Mouse (Mus musculus) ES-Bruce4 (cell line): ENCODE measurements around the gene Nbr1. TPM values are rescaled to one million over a fixed set of nuclear protein-coding genes. Genes with fewer than 3 reads are reported as not detected.

Experiments
- H3K27ac ChIP-seq: 2 replicates; pipeline ENCODE4 v1.5.1; 2012; ENCODE audit warnings: low read length, inconsistent platforms; ENCODE audit not compliant: insufficient read depth
- H3K27me3 ChIP-seq: 2 replicates; pipeline ENCODE4 v1.6.1; 2012; ENCODE audit warnings: mild to moderate bottlenecking, low read length, inconsistent platforms; ENCODE audit not compliant: control insufficient read depth, poor library complexity, insufficient read depth, severe bottlenecking
- H3K36me3 ChIP-seq: 2 replicates; pipeline ENCODE4 v1.6.1; 2012; ENCODE audit warnings: inconsistent platforms, mild to moderate bottlenecking, low read length, moderate library complexity; ENCODE audit not compliant: control insufficient read depth, poor library complexity, insufficient read depth, severe bottlenecking
- H3K4me1 ChIP-seq: one replicate; pipeline ENCODE4 v1.8.1; 2011; ENCODE audit warnings: low read length; ENCODE audit not compliant: control insufficient read depth, insufficient read depth
- H3K4me3 ChIP-seq: 2 replicates; pipeline ENCODE4 v1.5.1; 2011; ENCODE audit warnings: low read depth, mild to moderate bottlenecking, low read length
- H3K9ac ChIP-seq: 2 replicates; pipeline ENCODE4 v1.6.1; 2012; ENCODE audit warnings: low read depth, mild to moderate bottlenecking, inconsistent platforms; ENCODE audit not compliant: poor library complexity, severe bottlenecking
- H3K9me3 ChIP-seq: replicated peaks from 2 replicates; pipeline ENCODE4 v1.6.1; 2012; ENCODE audit warnings: mild to moderate bottlenecking, low read length, inconsistent platforms; ENCODE audit not compliant: control insufficient read depth, poor library complexity, insufficient read depth, severe bottlenecking
- CTCF ChIP-seq: IDR thresholded peaks from one replicate; pipeline ENCODE4 v1.8.1; 2011; ENCODE audit warnings: low read depth, low read length
- EP300 ChIP-seq: IDR thresholded peaks from 2 replicates; pipeline ENCODE4 v1.6.1; 2011; ENCODE audit warnings: low read depth, low read length; ENCODE audit not compliant: insufficient read depth
- POLR2A ChIP-seq: IDR thresholded peaks from one replicate; pipeline ENCODE4 v1.8.1; 2011; ENCODE audit warnings: low read length; ENCODE audit not compliant: insufficient read depth
- polyA plus RNA-seq: library from polyadenylated mRNA; stranded (reverse); fragments of >200 nt; gene quantifications from 2 replicates; pipeline ENCODE4 v1.2.4, GENCODE M21; 2011; ENCODE audit warnings: low read depth; ENCODE audit not compliant: missing spikeins, insufficient read depth, insufficient read length

Gene Nbr1
- polyA plus RNA-seq, 1 experiment, result 262 TPM

DNA sequence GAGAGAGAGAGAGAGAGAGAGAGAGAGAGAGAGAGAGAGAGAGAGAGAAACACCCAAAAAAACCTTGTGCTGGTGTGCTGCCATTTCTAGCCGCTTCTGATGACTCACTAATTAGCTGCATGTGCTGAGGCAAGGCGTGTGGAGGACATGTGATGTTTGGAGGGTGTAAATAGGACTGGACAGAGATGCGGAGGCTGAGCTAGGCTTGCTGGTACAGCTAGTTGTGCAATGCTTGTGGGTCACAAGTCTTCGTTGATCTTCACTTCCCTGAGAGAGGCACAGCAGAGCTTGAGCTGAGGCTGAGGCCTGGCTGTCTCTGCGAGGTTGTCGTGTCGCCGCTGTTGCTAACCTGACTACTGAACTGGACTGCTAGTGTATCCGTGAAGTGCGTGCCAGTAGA lies 35.7 kb downstream of the Nbr1 start:
- Histone ChIP-seq H3K9ac (no peak overlapping the region), H3K27ac (no peak overlapping the region), H3K27me3 (no peaks in the 10 kb centered on the region), H3K9me3 (no peaks in the 10 kb centered on the region), H3K36me3 (no peaks in the 10 kb centered on the region), H3K4me3 (no peak overlapping the region), H3K4me1 (peaks cover 7% of the 10 kb centered on the region)
- TF ChIP-seq CTCF (no peak), EP300 (no peak), POLR2A (no peak)

DNA sequence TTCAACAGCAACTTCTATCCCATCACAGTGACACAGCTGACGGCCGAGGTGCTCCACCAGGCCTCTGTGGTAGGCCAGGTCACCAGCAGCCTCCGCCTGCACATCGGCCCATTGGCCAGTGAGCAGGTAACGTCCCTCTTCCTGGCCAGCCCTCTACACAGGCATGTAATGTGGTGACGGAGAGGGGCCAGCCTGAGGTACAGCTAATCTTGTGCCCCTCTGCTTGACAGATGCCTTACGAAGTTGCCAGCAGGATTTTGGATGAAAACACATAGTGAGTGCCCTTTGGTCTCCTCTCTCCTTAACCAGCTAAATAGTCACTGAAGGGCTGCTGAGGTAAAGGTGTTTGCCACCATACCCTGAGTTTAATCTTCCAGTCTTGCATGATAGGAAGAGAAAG lies 36.9 kb downstream of the Nbr1 start:
- Histone ChIP-seq H3K9ac (no peak overlapping the region), H3K4me1 (peaks cover 3% of the 10 kb centered on the region), H3K9me3 (no peaks in the 10 kb centered on the region), H3K36me3 (no peaks in the 10 kb centered on the region), H3K27ac (0 out of 2 replicates have a peak overlapping the region, but pooled peaks have one; percentile 21), H3K4me3 (no peak overlapping the region), H3K27me3 (no peaks in the 10 kb centered on the region)
- TF ChIP-seq CTCF, result no peak
- TF ChIP-seq EP300, result no peak
- TF ChIP-seq POLR2A, result no peak

DNA sequence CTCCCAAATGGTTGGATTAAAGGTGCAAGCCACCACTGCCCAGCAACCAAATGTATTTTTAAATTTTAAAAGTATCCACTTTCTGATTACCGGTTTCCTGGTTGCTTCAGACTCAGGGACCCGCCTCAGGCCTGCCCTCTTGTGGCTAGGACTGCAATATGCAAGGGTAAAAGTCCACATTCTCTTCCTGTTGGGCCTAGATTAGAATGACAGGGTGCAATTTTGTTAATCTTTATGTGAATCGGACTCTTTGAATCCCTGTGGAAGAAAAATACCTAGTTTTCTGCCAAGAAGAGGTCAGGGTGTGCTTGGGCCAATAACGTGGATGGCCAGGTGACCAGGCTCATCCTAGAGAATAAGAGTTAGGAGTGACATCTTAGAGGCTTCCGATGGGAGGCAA lies 37.5 kb downstream of the Nbr1 start:
- Histone ChIP-seq H3K4me1 (peaks cover 3% of the 10 kb centered on the region), H3K9me3 (no peaks in the 10 kb centered on the region), H3K27me3 (no peaks in the 10 kb centered on the region), H3K9ac (peak overlapping the region; percentile 1; the same call in 1 of the 2 replicates), H3K27ac (peak overlapping the region; percentile 21), H3K4me3 (no peak overlapping the region), H3K36me3 (no peaks in the 10 kb centered on the region)
- TF ChIP-seq CTCF (peak; percentile 72), POLR2A (no peak)

DNA sequence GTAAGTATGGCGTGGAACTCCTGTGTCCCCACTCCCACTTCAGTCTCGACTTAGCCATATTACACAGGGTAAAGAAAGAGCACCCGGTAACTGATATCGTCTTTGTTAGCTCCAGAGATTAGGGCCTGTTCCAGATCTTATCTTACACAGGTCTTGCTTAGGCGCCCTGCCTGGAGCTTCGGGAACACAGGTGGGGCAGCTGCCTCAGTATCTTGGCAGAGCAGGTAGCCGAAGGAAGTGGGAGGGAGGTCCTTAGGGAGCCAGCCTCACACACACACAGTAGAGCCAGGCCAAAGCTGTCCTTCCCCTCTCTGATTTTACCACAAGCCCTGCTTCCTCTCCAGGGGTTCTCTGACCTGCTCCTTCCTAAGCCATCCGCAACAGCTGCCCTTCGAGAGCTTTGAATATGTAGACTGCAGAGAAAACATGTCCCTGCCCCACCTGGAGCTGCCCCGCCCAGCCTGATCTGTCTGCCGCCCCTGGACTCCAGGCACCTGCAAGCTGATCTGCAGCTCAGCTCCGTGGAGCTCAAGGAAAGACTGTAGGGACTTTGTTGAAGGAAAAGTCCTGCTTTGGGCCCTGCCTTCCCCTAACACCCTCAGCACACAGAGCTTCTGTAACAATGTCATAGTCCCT lies 38.2 kb downstream of the Nbr1 start:
- Histone ChIP-seq H3K4me3 (peak overlapping the region; percentile 21), H3K9ac (peak overlapping the region; percentile 1; the same call in 1 of the 2 replicates), H3K27me3 (no peaks in the 10 kb centered on the region), H3K9me3 (no peaks in the 10 kb centered on the region), H3K4me1 (peaks cover 3% of the 10 kb centered on the region), H3K36me3 (no peaks in the 10 kb centered on the region), H3K27ac (peak overlapping the region; percentile 27)
- TF ChIP-seq EP300, result peak; percentile 66; the same call in 1 of the 2 replicates
- no peak for TF ChIP-seq CTCF

DNA sequence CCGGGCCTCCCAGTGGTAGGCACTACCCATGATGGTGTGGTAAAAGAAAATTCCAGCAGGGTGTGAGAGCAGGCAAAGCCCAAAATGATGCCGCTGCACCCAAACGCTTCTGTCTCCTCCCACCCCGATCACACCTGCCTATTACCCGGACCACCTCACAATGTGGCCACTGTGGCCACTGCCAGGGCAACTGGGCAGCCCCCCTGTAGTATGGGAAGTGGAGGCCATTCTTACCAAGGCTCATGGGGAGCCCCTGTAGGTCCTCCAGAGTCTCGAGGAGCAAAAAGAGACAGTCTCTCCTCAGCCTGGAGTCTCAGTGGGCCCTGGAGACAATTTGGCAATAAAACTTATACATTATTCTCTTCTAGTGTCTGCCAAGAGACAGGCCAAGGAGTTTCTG lies 47.2 kb downstream of the Nbr1 start, which contains the start of gene Gm11634:
Gene Gm11634 (minus strand): TSS at position 101 of the 400 bp plus-strand sequence.
- no peaks in the 10 kb centered on the region for H3K9me3 ChIP-seq
- TF ChIP-seq POLR2A, result no peak
- TF ChIP-seq CTCF, result no peak
- TF ChIP-seq EP300, result no peak
- no peak within 1 kb of the TSS for H3K4me3 ChIP-seq
- no peaks in the 10 kb centered on the region for H3K27me3 ChIP-seq
- no peak within 1 kb of the TSS for H3K27ac ChIP-seq
- no peaks in the 10 kb centered on the region for H3K36me3 ChIP-seq
- H3K4me1 ChIP-seq, result no peaks in the 10 kb centered on the region
- H3K9ac ChIP-seq, result peak within 1 kb of the TSS; percentile 61; the same call in 1 of the 2 replicates

DNA sequence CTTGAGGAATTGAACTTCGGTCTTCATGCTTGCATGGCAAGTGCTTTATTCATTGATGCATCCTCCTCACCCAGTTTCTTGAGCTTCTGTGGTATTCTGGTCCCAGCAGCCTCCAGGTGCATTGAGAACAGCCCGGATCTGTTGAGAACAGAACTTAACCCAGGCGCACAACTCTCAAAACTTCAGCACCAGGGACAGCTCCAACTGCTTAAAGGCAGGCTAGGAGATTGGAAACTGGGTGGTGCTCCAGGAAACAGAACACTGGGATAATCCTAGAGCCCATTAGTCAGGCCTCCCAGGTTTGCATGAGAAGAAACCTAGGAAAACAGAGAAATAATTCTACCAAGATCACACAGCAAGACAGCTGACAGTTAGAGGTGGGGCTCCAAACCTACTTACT lies 50.5 kb downstream of the Nbr1 start:
- no peak overlapping the region for H3K4me3 ChIP-seq

More for the DNA sequence above, 50.5 kb downstream of the Nbr1 start:
- Histone ChIP-seq H3K27ac (no peak overlapping the region), H3K9ac (no peak overlapping the region), H3K4me1 (no peaks in the 10 kb centered on the region), H3K9me3 (no peaks in the 10 kb centered on the region), H3K27me3 (no peaks in the 10 kb centered on the region), H3K36me3 (no peaks in the 10 kb centered on the region)
- no peak for TF ChIP-seq POLR2A
